Mouse (Mus musculus) cerebellum, adult 2 months (tissue): Measurements from ENCODE around the gene Brsk1. TPM values are rescaled to one million over a fixed set of nuclear protein-coding genes. Genes with fewer than 3 reads are reported as not detected.

Experiments used
- DNase-seq, 2 experiments: peaks; one replicate each; pipeline ENCODE4 v3.0.0; 2021
- H3K27ac ChIP-seq: fragments of 200-500 bp; 2 replicates; pipeline ENCODE4 v1.5.1; 2012; ENCODE audit warnings: low read length, control low read depth, inconsistent platforms; ENCODE audit not compliant: insufficient read depth
- H3K27me3 ChIP-seq: fragments of 200-500 bp; 2 replicates; pipeline ENCODE4 v1.6.1; 2012; ENCODE audit warnings: inconsistent platforms, mild to moderate bottlenecking, low read length, moderate library complexity; ENCODE audit not compliant: control insufficient read depth, insufficient read depth
- H3K4me1 ChIP-seq: fragments of 200-500 bp; 2 replicates; pipeline ENCODE4 v1.6.1; 2011; ENCODE audit warnings: low read length; ENCODE audit not compliant: control insufficient read depth, insufficient read depth
- H3K4me3 ChIP-seq: fragments of 200-500 bp; replicated peaks from 2 replicates; pipeline ENCODE3; 2011; ENCODE audit warnings: mild to moderate bottlenecking, low read depth, low read length, control low read depth; ENCODE audit not compliant: insufficient read depth
- CTCF ChIP-seq: fragments of 200-500 bp; IDR thresholded peaks from 2 replicates; pipeline ENCODE4 v1.5.1; 2011; ENCODE audit warnings: low read depth, mild to moderate bottlenecking, control low read depth, low read length, moderate library complexity, borderline replicate concordance; ENCODE audit not compliant: insufficient read depth
- POLR2A ChIP-seq: fragments of 200-500 bp; IDR thresholded peaks from 2 replicates; pipeline ENCODE4 v1.6.1; 2011; ENCODE audit warnings: low read length, control low read depth, borderline replicate concordance; ENCODE audit not compliant: insufficient read depth
- WGBS: fragments of 180-500 bp; shearing (Covaris S2); methylation state at CpG from one replicate; pipeline ENCODE4 v1.1.7; 2018; 5-methylcytosine and 5-hydroxymethylcytosine counted together
- polyA plus RNA-seq: library from polyadenylated mRNA; depleted of rRNA; stranded (reverse); fragments of >200 nt; gene quantifications from 2 replicates; pipeline ENCODE4 v1.2.3, GENCODE M21; 2012

The Brsk1 gene
- polyA plus RNA-seq, 1 experiment: 182 TPM

DNA sequence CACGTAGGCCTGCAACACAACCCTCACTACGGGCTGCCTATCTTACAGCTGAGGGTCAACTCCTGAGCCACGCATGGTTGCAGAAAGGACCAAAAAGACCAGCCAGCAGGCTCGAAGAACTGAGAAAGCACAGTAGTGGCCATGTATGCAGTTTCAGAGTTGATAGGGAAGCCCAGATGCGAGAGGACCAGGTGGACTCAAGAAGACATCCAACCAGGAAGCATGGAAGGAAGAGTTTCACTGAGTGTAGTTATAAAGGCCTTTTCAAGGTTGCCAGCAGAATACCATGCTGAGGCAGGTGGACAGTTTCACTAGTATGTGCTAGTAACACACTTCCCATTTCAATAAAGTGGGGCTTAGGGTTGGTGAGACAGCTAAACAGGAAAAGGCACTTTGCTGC is 37.7 kb upstream of the Brsk1 start:
- H3K4me1 ChIP-seq: peaks cover 16% of the 10 kb centered on the region
- DNase-seq: no peak
- H3K4me3 ChIP-seq: no peak overlapping the region
- no peak overlapping the region for H3K27ac ChIP-seq
- H3K27me3 ChIP-seq: no peaks in the 10 kb centered on the region
- no peak for TF ChIP-seq CTCF
- TF ChIP-seq POLR2A: no peak
- 84% methylated on average over 5 of the region's 5 CpGs for WGBS

DNA sequence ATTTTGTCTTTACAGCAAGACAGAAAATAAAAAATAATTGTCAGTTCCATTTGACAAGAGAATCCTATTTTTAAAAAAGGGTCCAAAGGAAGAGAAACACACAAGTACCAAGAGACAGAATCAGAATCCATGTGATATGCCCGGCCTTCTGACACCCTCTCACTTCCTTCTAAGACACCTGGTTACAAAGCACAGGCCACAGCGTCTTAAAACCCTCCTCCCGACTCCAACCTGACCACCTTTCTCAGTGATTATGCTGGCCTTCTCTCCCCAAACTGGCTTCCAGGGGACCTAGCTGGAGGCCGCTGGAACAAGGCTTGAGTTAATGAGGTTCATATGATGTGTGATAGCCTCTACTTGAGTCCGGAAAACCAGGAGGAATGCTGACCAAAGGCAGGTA is 37.1 kb upstream of the Brsk1 start:
- H3K4me1 ChIP-seq: peaks cover 16% of the 10 kb centered on the region
- H3K4me3 ChIP-seq: no peak overlapping the region
- H3K27ac ChIP-seq: no peak overlapping the region
- H3K27me3 ChIP-seq: no peaks in the 10 kb centered on the region
- WGBS: 77% methylated on average over 5 of the region's 5 CpGs
- DNase-seq: no peak
- TF ChIP-seq CTCF (no peak), POLR2A (no peak)

DNA sequence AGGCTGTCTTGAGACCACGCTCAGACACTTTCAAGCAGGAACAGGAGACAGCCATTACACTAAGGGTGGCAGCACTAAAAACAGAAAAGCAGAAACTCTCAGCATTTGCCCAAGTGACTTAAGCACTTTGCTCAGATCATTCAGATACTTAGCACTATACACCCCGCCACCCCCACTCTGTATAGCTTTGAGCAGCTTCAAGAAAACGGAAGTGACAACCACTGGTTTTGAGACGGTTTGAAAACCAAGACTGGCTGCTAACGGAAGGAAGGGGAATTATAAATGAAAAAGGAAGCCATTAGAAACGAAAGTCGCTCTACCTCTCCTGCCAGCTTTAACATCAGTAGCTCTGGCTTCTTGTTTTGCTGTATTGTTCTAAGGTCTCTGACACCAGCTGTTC is 36.6 kb upstream of the Brsk1 start:
- Histone ChIP-seq H3K4me3 (no peak overlapping the region), H3K4me1 (peaks cover 16% of the 10 kb centered on the region), H3K27ac (no peak overlapping the region), H3K27me3 (no peaks in the 10 kb centered on the region)
- WGBS: 73% methylated on average over 7 of the region's 7 CpGs
- TF ChIP-seq CTCF (no peak), POLR2A (no peak)
- no peak for DNase-seq

DNA sequence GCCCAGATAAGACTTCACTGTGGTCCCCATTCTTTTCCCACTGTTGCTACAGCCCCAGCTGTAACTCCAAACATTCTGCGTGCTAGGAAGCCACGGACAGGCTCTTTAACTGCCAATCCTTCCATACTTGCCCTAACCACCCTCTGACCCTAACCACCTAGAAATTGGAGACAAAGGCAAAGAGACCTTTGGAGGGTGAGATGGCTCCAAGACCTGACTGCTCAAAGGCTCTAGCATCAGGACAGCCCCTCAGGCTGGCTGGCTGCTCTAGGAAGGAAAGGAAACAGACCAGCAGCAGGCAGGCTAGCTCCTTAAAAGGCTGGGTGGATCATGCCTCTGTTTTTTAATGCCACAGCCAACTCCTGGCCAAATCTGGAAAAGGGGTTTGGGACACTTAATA is 36.2 kb upstream of the Brsk1 start:
- Histone ChIP-seq H3K27me3 (no peaks in the 10 kb centered on the region), H3K4me1 (peaks cover 16% of the 10 kb centered on the region), H3K4me3 (no peak overlapping the region), H3K27ac (no peak overlapping the region; the same call in 1 of the 2 replicates)
- 73% methylated on average over 2 of the region's 2 CpGs for WGBS
- TF ChIP-seq CTCF (no peak), POLR2A (no peak)
- DNase-seq: no peak

DNA sequence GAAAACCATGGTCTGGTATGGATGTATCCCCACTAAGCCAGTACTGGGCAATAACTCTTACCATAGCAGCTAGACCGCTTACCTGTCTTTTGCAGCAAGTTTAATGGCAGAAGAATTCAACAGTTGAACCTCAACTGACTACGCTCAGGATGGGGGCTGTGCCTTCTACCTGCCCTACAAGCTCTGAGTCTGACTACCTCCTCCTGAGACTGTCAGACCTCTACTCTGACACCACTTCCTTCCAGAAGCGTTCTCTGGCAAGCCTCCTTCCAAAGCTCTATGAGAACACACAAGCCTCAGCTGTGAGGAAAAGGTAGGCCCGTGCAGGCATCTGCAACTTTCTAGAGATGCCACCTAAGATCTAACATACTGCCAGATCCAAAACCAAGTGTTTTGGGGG is 35.0 kb upstream of the Brsk1 start:
- no peaks in the 10 kb centered on the region for H3K27me3 ChIP-seq
- DNase-seq: no peak
- H3K4me3 ChIP-seq: no peak overlapping the region
- TF ChIP-seq CTCF (no peak), POLR2A (no peak)
- H3K4me1 ChIP-seq: peaks cover 16% of the 10 kb centered on the region
- 69% methylated on average over 4 of the region's 4 CpGs for WGBS
- no peak overlapping the region for H3K27ac ChIP-seq

DNA sequence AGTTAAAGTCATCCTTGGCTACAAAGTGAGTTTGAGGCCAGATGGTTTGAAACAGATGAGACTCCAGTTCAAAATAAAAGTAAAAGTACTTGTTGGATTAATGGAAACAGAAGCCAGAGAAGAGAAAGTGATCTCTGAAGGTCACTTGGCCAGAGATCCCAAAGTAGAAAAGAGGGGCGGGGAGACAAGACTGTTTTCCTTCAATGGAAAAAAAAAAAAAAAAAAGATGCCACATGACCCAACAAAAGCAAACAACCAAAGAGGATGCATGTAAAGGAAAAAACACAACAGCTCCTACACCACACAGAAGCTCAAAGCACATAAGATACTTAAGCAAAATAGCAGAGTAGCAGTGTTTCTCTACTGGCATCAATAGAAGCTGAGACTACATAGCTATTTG is 34.5 kb upstream of the Brsk1 start:
- no peak for DNase-seq
- no peak overlapping the region for H3K4me3 ChIP-seq
- H3K4me1 ChIP-seq: peaks cover 16% of the 10 kb centered on the region
- H3K27me3 ChIP-seq: no peaks in the 10 kb centered on the region
- WGBS: 60% methylated on average over 1 of the region's 1 CpGs
- TF ChIP-seq POLR2A: no peak
- no peak for TF ChIP-seq CTCF
- H3K27ac ChIP-seq: no peak overlapping the region

DNA sequence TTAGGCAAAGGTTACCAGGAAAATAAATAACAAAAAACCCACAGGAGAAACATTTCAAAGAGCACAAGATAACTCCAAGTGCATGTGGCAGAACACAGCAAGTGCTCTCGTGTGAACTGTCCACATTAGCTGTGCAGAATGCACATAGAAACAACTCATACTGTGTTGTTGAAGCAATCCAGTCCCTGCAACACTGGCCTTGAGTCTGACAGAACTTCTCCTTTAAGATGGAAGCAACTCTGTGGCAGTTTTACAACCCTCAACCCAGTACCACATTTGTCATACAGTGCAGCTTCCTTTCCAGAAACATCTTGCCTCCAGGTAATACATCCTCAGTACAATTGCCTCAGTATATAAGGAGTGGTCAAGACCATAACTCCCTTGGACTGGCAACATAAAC is 33.6 kb upstream of the Brsk1 start:
- Histone ChIP-seq H3K4me3 (peak overlapping the region; percentile 66), H3K4me1 (peaks cover 9% of the 10 kb centered on the region), H3K27ac (no peak overlapping the region), H3K27me3 (no peaks in the 10 kb centered on the region)
- WGBS: 9% methylated on average over 1 of the region's 1 CpGs
- TF ChIP-seq CTCF (no peak), POLR2A (no peak)
- DNase-seq: no peak

DNA sequence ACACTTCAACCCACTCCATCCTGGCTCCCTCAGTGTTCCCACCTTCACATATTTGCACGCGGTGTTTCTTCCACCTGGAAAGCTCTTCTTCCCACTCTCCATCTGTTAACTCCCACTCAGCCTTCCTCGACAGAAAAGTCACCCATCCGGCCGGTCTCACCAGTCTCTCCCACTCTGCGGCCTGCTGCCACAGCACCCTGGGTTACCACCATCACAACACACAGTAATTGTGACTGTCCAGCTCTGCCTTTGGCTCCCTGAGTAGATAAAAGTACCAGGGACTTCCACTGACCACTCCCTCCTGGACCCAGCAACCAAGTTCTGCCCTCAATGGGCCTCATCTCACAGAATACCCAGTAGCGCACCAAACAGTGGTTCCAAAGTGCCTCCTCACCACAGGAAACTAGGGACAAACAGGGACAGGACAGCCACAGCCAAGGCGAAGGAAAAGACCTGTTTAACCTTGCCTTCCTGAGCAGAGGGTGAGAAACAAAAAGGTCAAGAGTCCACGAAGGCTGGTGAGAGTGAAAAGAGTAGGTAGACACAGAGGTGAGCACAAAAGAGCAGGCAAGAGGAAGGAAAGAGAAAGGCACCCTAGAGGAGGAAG is 32.8 kb upstream of the Brsk1 start:
- Histone ChIP-seq H3K27me3 (no peaks in the 10 kb centered on the region), H3K4me1 (peaks cover 2% of the 10 kb centered on the region), H3K4me3 (peak overlapping the region; percentile 66), H3K27ac (no peak overlapping the region; the same call in 1 of the 2 replicates)
- WGBS: 2% methylated on average over 9 of the region's 9 CpGs
- TF ChIP-seq CTCF (no peak), POLR2A (no peak)
- peak in 1 of 2 experiments; percentile 28 for DNase-seq
